In the genomic region with DNA sequence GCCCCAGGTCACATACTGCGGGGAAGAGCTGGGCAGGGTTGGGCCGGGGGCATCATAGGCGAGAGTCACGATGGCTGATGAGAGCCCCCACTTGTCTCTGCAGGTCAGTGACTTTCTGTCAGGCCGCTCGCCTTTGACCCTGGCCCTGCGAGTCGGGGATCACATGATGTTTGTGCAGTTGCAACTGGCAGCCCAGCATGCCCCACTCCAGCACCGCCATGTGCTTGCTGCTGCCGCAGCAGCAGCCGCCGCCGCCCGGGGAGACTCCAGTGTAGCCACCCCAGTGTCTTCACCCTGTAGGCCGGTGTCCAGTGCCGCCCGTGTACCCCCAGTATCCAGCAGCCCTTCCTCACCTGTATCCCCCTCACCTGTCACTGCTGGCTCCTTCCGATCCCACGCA, we compare ENCODE assay signal across 8 mouse cellular contexts. TPM values are rescaled to one million over a fixed set of nuclear protein-coding genes. Genes with fewer than 3 reads are reported as not detected.
A peak's percentile ranks its signal among the peaks of the same experiment; 100 is the strongest.
DNase-seq lines count a peak whose midpoint lies in the region; ATAC-seq lines count a peak whose summit lies in the region.

No protein-coding gene starts in this region.

- H3K27me3 ChIP-seq in heart, embryonic 10.5 days (ENCODE audit: insufficient read depth, poor library complexity, severe bottlenecking) = no peaks in the 10 kb centered on the region
- no peaks in the 10 kb centered on the region for H3K27me3 ChIP-seq in forebrain, embryonic 16.5 days (replicated peaks; ENCODE audit: control insufficient read depth, insufficient read depth, low read length)
- H3K27me3 ChIP-seq in midbrain, embryonic 16.5 days (ENCODE audit: control insufficient read depth, insufficient read depth, low read depth, low read length) = no peaks in the 10 kb centered on the region

- DNase-seq in heart, embryonic 10.5 days (ENCODE audit: low spot score) = no peak
- DNase-seq in heart, adult 8-10 months (ENCODE audit: low spot score) = no peak
- DNase-seq in kidney, postnatal 14 days = peak; percentile 58
- no peak for DNase-seq in layer of hippocampus, adult 11-12 months (ENCODE audit: low spot score)
- no peak for DNase-seq in cerebellum, adult 18-20 months

- H3K9me3 ChIP-seq in heart, embryonic 10.5 days = no peaks in the 10 kb centered on the region
- no peaks in the 10 kb centered on the region for H3K9me3 ChIP-seq in forebrain, embryonic 16.5 days (ENCODE audit: control insufficient read depth, low read length)
- H3K9me3 ChIP-seq in midbrain, embryonic 16.5 days (replicated peaks; ENCODE audit: control insufficient read depth, low read length, poor library complexity, severe bottlenecking) = no peaks in the 10 kb centered on the region

- H3K4me3 ChIP-seq in heart, embryonic 10.5 days = peak overlapping the region; percentile 98
- no peak overlapping the region for H3K4me3 ChIP-seq in forebrain, embryonic 16.5 days (replicated peaks; ENCODE audit: low read length)
- H3K4me3 ChIP-seq in midbrain, embryonic 16.5 days (ENCODE audit: low read depth, low read length) = no peak overlapping the region

- no peak overlapping the region for H3K4me2 ChIP-seq in forebrain, embryonic 16.5 days (ENCODE audit: low read length)
- peak overlapping the region; percentile 99; the same call in 1 of the 2 replicates for H3K4me2 ChIP-seq in midbrain, embryonic 16.5 days (ENCODE audit: low read length)

- peak overlapping the region; percentile 99 for H3K27ac ChIP-seq in heart, embryonic 10.5 days
- no peak overlapping the region for H3K27ac ChIP-seq in forebrain, embryonic 16.5 days (ENCODE audit: low read length)
- peak overlapping the region; percentile 58 for H3K27ac ChIP-seq in midbrain, embryonic 16.5 days (ENCODE audit: low read length)

- peaks cover 82% of the 10 kb centered on the region for H3K36me3 ChIP-seq in heart, embryonic 10.5 days
- peaks cover 37% of the 10 kb centered on the region for H3K36me3 ChIP-seq in forebrain, embryonic 16.5 days (ENCODE audit: control insufficient read depth, insufficient read depth)
- peaks cover 37% of the 10 kb centered on the region for H3K36me3 ChIP-seq in midbrain, embryonic 16.5 days (ENCODE audit: control insufficient read depth, insufficient read depth, low read length)

- 87% methylated on average over 19 of the region's 19 CpGs for WGBS in heart, embryonic 10.5 days
- 83% methylated on average over 19 of the region's 19 CpGs for WGBS in forebrain, embryonic 16.5 days
- 88% methylated on average over 19 of the region's 19 CpGs for WGBS in midbrain, embryonic 16.5 days

- H3K4me1 ChIP-seq in heart, embryonic 10.5 days = peaks cover 77% of the 10 kb centered on the region
- H3K4me1 ChIP-seq in forebrain, embryonic 16.5 days (replicated peaks; ENCODE audit: control insufficient read depth, insufficient read depth, low read length) = peaks cover 49% of the 10 kb centered on the region
- H3K4me1 ChIP-seq in midbrain, embryonic 16.5 days (ENCODE audit: control insufficient read depth, insufficient read depth, low read length) = peaks cover 28% of the 10 kb centered on the region

- 0 out of 2 replicates have a peak overlapping the region, but pooled peaks have one; percentile 3 for H3K9ac ChIP-seq in forebrain, embryonic 16.5 days (replicated peaks; ENCODE audit: low read depth, low read length)
- H3K9ac ChIP-seq in midbrain, embryonic 16.5 days (ENCODE audit: low read depth, low read length) = peak overlapping the region; percentile 99

- no peak for ATAC-seq in forebrain, embryonic 16.5 days
- no peak for ATAC-seq in midbrain, embryonic 16.5 days
- no peak for ATAC-seq in inflammation-experienced regulatory T-cells, adult 6 months

RNA-seq across cellular contexts. Expression of a gene that starts 5.6 kb away (rescaled TPM):
- 16.1 and 24.4 TPM in 2 replicates for polyA plus RNA-seq in heart, embryonic 10.5 days (2016; fragmentation: Nextera tagmentation; extraction: Ambion mirVana)
- total RNA-seq in heart, adult 8-10 months (2022) = 100 to 1,000 TPM in 1 of 4 experiments, 10 to 100 TPM in 3; 83.9 to 111 (median 91.0) TPM
- 26.5 and 30.9 TPM in 2 replicates for polyA plus RNA-seq in forebrain, embryonic 16.5 days (2015; fragmentation: Nextera tagmentation; extraction: Ambion mirVana)
- polyA plus RNA-seq in midbrain, embryonic 16.5 days (2015; fragmentation: Nextera tagmentation; extraction: Ambion mirVana) = 15.5 and 21.1 TPM in 2 replicates
- polyA plus RNA-seq in inflammation-experienced regulatory T-cells, adult 6 months (2017; shearing (Covaris generic)) = 1 to 10 TPM; 7.3 to 9.3 (median 7.5) TPM

RNA-seq across cellular contexts. Expression of a gene that starts 12.1 kb away (rescaled TPM):
- polyA plus RNA-seq in heart, embryonic 10.5 days (2016; fragmentation: Nextera tagmentation; extraction: Ambion mirVana) = 85.7 and 98.0 TPM in 2 replicates
- 10 to 100 TPM; 34.7 to 69.7 (median 51.6) TPM for total RNA-seq in heart, adult 8-10 months (2022)
- polyA plus RNA-seq in forebrain, embryonic 16.5 days (2015; fragmentation: Nextera tagmentation; extraction: Ambion mirVana) = 318 and 335 TPM in 2 replicates
- 380 and 398 TPM in 2 replicates for polyA plus RNA-seq in midbrain, embryonic 16.5 days (2015; fragmentation: Nextera tagmentation; extraction: Ambion mirVana)
- polyA plus RNA-seq in inflammation-experienced regulatory T-cells, adult 6 months (2017; shearing (Covaris generic)) = 100 to 1,000 TPM in 2 of 3 experiments, 10 to 100 TPM in 1; 84.2 to 255 (median 213) TPM

RNA-seq across cellular contexts. Expression of a gene that starts 13.1 kb away (rescaled TPM):
- polyA plus RNA-seq in heart, embryonic 10.5 days (2016; fragmentation: Nextera tagmentation; extraction: Ambion mirVana) = 2.0 and 4.0 TPM in 2 replicates
- 1 to 10 TPM; 3.8 to 6.1 (median 4.6) TPM for total RNA-seq in heart, adult 8-10 months (2022)
- 33.0 and 44.5 TPM in 2 replicates for polyA plus RNA-seq in forebrain, embryonic 16.5 days (2015; fragmentation: Nextera tagmentation; extraction: Ambion mirVana)
- polyA plus RNA-seq in midbrain, embryonic 16.5 days (2015; fragmentation: Nextera tagmentation; extraction: Ambion mirVana) = 70.3 and 81.6 TPM in 2 replicates
- polyA plus RNA-seq in inflammation-experienced regulatory T-cells, adult 6 months (2017; shearing (Covaris generic)) = 1 to 10 TPM in 2 of 3 experiments, under 1 TPM in 1; 0.60 to 2.3 (median 1.3) TPM

RNA-seq across cellular contexts. Expression of a gene that starts 15.3 kb away (rescaled TPM):
- polyA plus RNA-seq in heart, embryonic 10.5 days (2016; fragmentation: Nextera tagmentation; extraction: Ambion mirVana) = 689 and 872 TPM in 2 replicates
- 1,000 to 10,000 TPM; 1,050 to 1,135 (median 1,101) TPM for total RNA-seq in heart, adult 8-10 months (2022)
- polyA plus RNA-seq in forebrain, embryonic 16.5 days (2015; fragmentation: Nextera tagmentation; extraction: Ambion mirVana) = 404 and 433 TPM in 2 replicates
- 433 and 454 TPM in 2 replicates for polyA plus RNA-seq in midbrain, embryonic 16.5 days (2015; fragmentation: Nextera tagmentation; extraction: Ambion mirVana)
- polyA plus RNA-seq in inflammation-experienced regulatory T-cells, adult 6 months (2017; shearing (Covaris generic)) = 100 to 1,000 TPM; 297 to 357 (median 299) TPM

RNA-seq across cellular contexts. Expression of a gene that starts 19.0 kb away (rescaled TPM):
- 11.7 and 13.9 TPM in 2 replicates for polyA plus RNA-seq in heart, embryonic 10.5 days (2016; fragmentation: Nextera tagmentation; extraction: Ambion mirVana)
- total RNA-seq in heart, adult 8-10 months (2022) = 1 to 10 TPM; 4.9 to 7.7 (median 5.9) TPM
- 8.5 and 10.6 TPM in 2 replicates for polyA plus RNA-seq in forebrain, embryonic 16.5 days (2015; fragmentation: Nextera tagmentation; extraction: Ambion mirVana)
- polyA plus RNA-seq in midbrain, embryonic 16.5 days (2015; fragmentation: Nextera tagmentation; extraction: Ambion mirVana) = 11.0 and 11.4 TPM in 2 replicates
- polyA plus RNA-seq in inflammation-experienced regulatory T-cells, adult 6 months (2017; shearing (Covaris generic)) = 10 to 100 TPM; 17.9 to 28.4 (median 20.5) TPM
